8 mouse cellular contexts compared by ENCODE assay signal in the genomic region with DNA sequence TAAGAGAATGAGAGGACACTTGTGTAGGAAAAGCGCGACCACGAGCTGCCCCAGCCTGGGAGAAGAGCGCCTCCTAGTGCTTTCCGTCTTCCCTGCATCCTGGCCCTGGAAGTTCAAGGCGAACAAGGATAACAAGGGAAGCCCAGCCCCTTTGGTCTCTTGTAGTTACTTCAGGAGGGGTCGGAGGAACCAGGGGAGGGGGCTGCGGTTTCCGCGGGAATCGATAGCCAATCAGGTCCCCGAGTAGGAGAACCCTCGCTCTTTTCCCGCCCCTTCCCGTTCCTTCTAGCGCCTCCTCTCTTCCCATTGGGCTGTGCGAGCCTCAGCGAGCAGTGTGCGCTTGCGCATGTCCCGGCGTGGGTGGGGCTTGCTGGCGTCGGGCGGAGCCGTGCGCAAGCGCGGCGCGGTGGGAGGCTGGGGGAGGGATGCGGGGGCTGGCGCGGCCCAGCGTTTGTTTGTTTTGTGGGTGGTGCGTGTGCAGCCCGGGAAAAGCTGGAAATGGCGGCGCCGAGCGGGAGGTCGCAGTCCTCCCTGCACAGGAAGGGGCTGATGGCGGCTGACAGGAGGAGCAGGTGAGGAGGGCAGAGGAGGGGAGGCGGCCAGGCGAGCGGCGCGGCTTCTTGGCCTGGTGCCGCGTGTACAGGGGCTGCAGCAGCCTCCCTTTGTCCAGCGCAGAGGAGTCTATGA. TPM values are rescaled to one million over a fixed set of nuclear protein-coding genes. Genes with fewer than 3 reads are reported as not detected.
DNase-seq lines count a peak whose midpoint lies in the region; ATAC-seq lines count a peak whose summit lies in the region.

A gene (plus strand): TSS at position 360 of the 687 bp plus-strand sequence.

- peak; percentile 94 for DNase-seq in c-Kit-negative CD71-positive TER-119-positive erythroid progenitor cells, embryonic 14.5 days (ENCODE audit: low read depth, low spot score)
- peak; percentile 98 for DNase-seq in fibroblast of lung, adult 2 months (ENCODE audit: low read depth)
- peak; percentile 99 for DNase-seq in kidney, postnatal 14 days
- peak; percentile 95 for DNase-seq in liver, embryonic 13.5 days
- peak; percentile 97 for DNase-seq in neural tube, embryonic 10.5 days (ENCODE audit: extremely low spot score, low spot score)

- peaks cover 0 to 13% of the 10 kb centered on the region in 2 experiments; a peak in 3 of 4 replicates for H3K4me1 ChIP-seq in heart, embryonic 14.5 days (ENCODE audit: control insufficient read depth in 2 of 2, insufficient read depth in 2 of 2, low read length in 2 of 2)
- peaks cover 43% of the 10 kb centered on the region for H3K4me1 ChIP-seq in liver, embryonic 13.5 days (replicated peaks)
- H3K4me1 ChIP-seq in stomach, embryonic 16.5 days (ENCODE audit: control insufficient read depth, insufficient read depth, low read length): peaks cover 14% of the 10 kb centered on the region; the same call in 1 of the 2 replicates

- H3K9me3 ChIP-seq in heart, embryonic 14.5 days (ENCODE audit: control insufficient read depth, low read length): no peaks in the 10 kb centered on the region
- no peaks in the 10 kb centered on the region for H3K9me3 ChIP-seq in liver, embryonic 13.5 days (replicated peaks)
- no peaks in the 10 kb centered on the region for H3K9me3 ChIP-seq in stomach, embryonic 16.5 days (replicated peaks; ENCODE audit: control insufficient read depth, low read length)

- no peaks in the 10 kb centered on the region for H3K27me3 ChIP-seq in heart, embryonic 14.5 days (ENCODE audit: control insufficient read depth, insufficient read depth, low read length)
- H3K27me3 ChIP-seq in liver, embryonic 13.5 days: no peaks in the 10 kb centered on the region
- H3K27me3 ChIP-seq in stomach, embryonic 16.5 days (ENCODE audit: control insufficient read depth, insufficient read depth, low read length): no peaks in the 10 kb centered on the region

- H3K36me3 ChIP-seq in heart, embryonic 14.5 days (ENCODE audit: control insufficient read depth, insufficient read depth, low read length): peaks cover 28% of the 10 kb centered on the region
- peaks cover 27% of the 10 kb centered on the region for H3K36me3 ChIP-seq in liver, embryonic 13.5 days
- H3K36me3 ChIP-seq in stomach, embryonic 16.5 days (ENCODE audit: control insufficient read depth, insufficient read depth, low read length): peaks cover 1% of the 10 kb centered on the region; the same call in 1 of the 2 replicates

- H3K4me3 ChIP-seq in heart, embryonic 14.5 days (ENCODE audit: control insufficient read depth in 1 of 2, insufficient read depth in 1 of 2, low read depth in 1 of 2, low read length in 2 of 2): peak within 1 kb of the TSS; percentile 61 to 99
- peak within 1 kb of the TSS; percentile 85 for H3K4me3 ChIP-seq in liver, embryonic 13.5 days (replicated peaks)
- peak within 1 kb of the TSS; percentile 79 for H3K4me3 ChIP-seq in stomach, embryonic 16.5 days (replicated peaks; ENCODE audit: low read length)

- peak within 1 kb of the TSS; percentile 76 to 92 for H3K27ac ChIP-seq in heart, embryonic 14.5 days (replicated peaks in 1 of 2; ENCODE audit: control insufficient read depth in 1 of 2, insufficient read depth in 1 of 2, low read depth in 2 of 2, low read length in 2 of 2)
- H3K27ac ChIP-seq in liver, embryonic 13.5 days: peak within 1 kb of the TSS; percentile 88
- peak within 1 kb of the TSS; percentile 95 for H3K27ac ChIP-seq in stomach, embryonic 16.5 days (ENCODE audit: low read length)

- WGBS in heart, embryonic 14.5 days: 0% methylated on average over 44 of the region's 51 CpGs
- WGBS in liver, embryonic 13.5 days (ENCODE audit: insufficient replicate concordance): under 1% methylated on average over 50 of the region's 51 CpGs
- under 1% methylated on average over 51 of the region's 51 CpGs for WGBS in stomach, embryonic 16.5 days

- peak; percentile 90 for ATAC-seq in CD4-positive, CD25-positive, alpha-beta regulatory T cell, adult 4 months
- peak; percentile 100 for ATAC-seq in heart, embryonic 14.5 days (ENCODE audit: insufficient number of reproducible peaks, insufficient read depth, low FRiP score, low read depth)
- peak; percentile 98 for ATAC-seq in liver, embryonic 13.5 days (ENCODE audit: low read depth)
- peak; percentile 99 for ATAC-seq in stomach, embryonic 16.5 days (ENCODE audit: insufficient read depth, low FRiP score)

- H3K4me2 ChIP-seq in heart, embryonic 14.5 days (ENCODE audit: low read length): peak within 1 kb of the TSS; percentile 77
- H3K4me2 ChIP-seq in liver, embryonic 13.5 days: peak within 1 kb of the TSS; percentile 82
- peak within 1 kb of the TSS; percentile 93 for H3K4me2 ChIP-seq in stomach, embryonic 16.5 days (ENCODE audit: low read depth, low read length)

- peak within 1 kb of the TSS; percentile 89 for H3K9ac ChIP-seq in heart, embryonic 14.5 days (ENCODE audit: low read length)
- H3K9ac ChIP-seq in liver, embryonic 13.5 days: peak within 1 kb of the TSS; percentile 91
- H3K9ac ChIP-seq in stomach, embryonic 16.5 days (ENCODE audit: low read length): peak within 1 kb of the TSS; percentile 95

RNA-seq across cellular contexts. Expression of the gene that starts here (rescaled TPM):
- 10 to 100 TPM; 46.4 to 72.8 TPM for polyA plus RNA-seq in CD4-positive, CD25-positive, alpha-beta regulatory T cell, adult 4 months (2017; shearing (Covaris generic))
- 30.5 and 30.8 TPM in 2 replicates for polyA plus RNA-seq in heart, embryonic 14.5 days (2014; fragmentation: Nextera tagmentation; extraction: Ambion mirVana)
- 26.0 and 29.8 TPM in 2 replicates for polyA plus RNA-seq in liver, embryonic 13.5 days (2015; fragmentation: Nextera tagmentation; extraction: Ambion mirVana)
- polyA plus RNA-seq in stomach, embryonic 16.5 days (2015; fragmentation: Nextera tagmentation; extraction: Ambion mirVana): 47.2 and 58.2 TPM in 2 replicates

Comparison
In these comparisons a context has a peak if more than half of its experiments do, and no peak if none do; other contexts are left out.
1. Peak in every context shown above with its lines: DNase-seq, ATAC-seq, H3K4me3 ChIP-seq and H3K27ac ChIP-seq.